Comparison of ENCODE assay signal across 8 mouse cellular contexts in genomic region chr8:83608398-83608829, GRCm38 (mm10). TPM values are rescaled to one million over a fixed set of nuclear protein-coding genes. Genes with fewer than 3 reads are reported as not detected.
DNase-seq lines count a peak whose midpoint lies in the region; ATAC-seq and TF ChIP-seq lines count a peak whose summit lies in the region.

No protein-coding gene starts in this region.

- no peaks in the 10 kb centered on the region for H3K9me3 ChIP-seq in forebrain, embryonic 12.5 days
- H3K9me3 ChIP-seq in neural tube, embryonic 14.5 days (ENCODE audit: control insufficient read depth, low read length): no peaks in the 10 kb centered on the region

- peak overlapping the region; percentile 95 for H3K27ac ChIP-seq in forebrain, embryonic 12.5 days
- H3K27ac ChIP-seq in neural tube, embryonic 14.5 days (ENCODE audit: low read depth, low read length): peak overlapping the region; percentile 97
- H3K27ac ChIP-seq in thymus, adult 2 months (ENCODE audit: control insufficient read depth, insufficient read depth, low read length): peak overlapping the region; percentile 73

- H3K4me1 ChIP-seq in forebrain, embryonic 12.5 days: peaks cover 27% of the 10 kb centered on the region
- peaks cover 18% of the 10 kb centered on the region for H3K4me1 ChIP-seq in neural tube, embryonic 14.5 days (ENCODE audit: control insufficient read depth, insufficient read depth, low read length)
- peaks cover 31% of the 10 kb centered on the region for H3K4me1 ChIP-seq in thymus, adult 2 months (replicated peaks; ENCODE audit: control insufficient read depth, insufficient read depth, low read length)

- H3K4me3 ChIP-seq in forebrain, embryonic 12.5 days (replicated peaks): peak overlapping the region; percentile 65
- H3K4me3 ChIP-seq in neural tube, embryonic 14.5 days (ENCODE audit: low read depth, low read length): peak overlapping the region; percentile 77
- peak overlapping the region; percentile 61 for H3K4me3 ChIP-seq in thymus, adult 2 months (ENCODE audit: control insufficient read depth, insufficient read depth, low read length)

- peak overlapping the region; percentile 70 for H3K4me2 ChIP-seq in forebrain, embryonic 12.5 days
- peak overlapping the region; percentile 96 for H3K4me2 ChIP-seq in neural tube, embryonic 14.5 days (ENCODE audit: low read depth, low read length)

- peak overlapping the region; percentile 79 for H3K9ac ChIP-seq in forebrain, embryonic 12.5 days
- H3K9ac ChIP-seq in neural tube, embryonic 14.5 days (replicated peaks; ENCODE audit: low read depth, low read length): peak overlapping the region; percentile 85

- under 1% methylated on average over 50 of the region's 51 CpGs for WGBS in forebrain, embryonic 12.5 days
- WGBS in neural tube, embryonic 14.5 days: under 1% methylated on average over 51 of the region's 51 CpGs
- under 1% methylated on average over 51 of the region's 51 CpGs for WGBS in thymus, adult 2 months

- TF ChIP-seq CTCF in thymus, adult 2 months (IDR thresholded peaks at IDR 0.05; ENCODE audit: borderline replicate concordance, control insufficient read depth, extremely low read depth, insufficient read depth, low read length, poor library complexity): peak; percentile 13; the same call in 1 of the 2 replicates

- peak; percentile 86 for DNase-seq in adrenal gland, postnatal 25 days
- peak; percentile 75 for DNase-seq in heart, postnatal 25 days (ENCODE audit: low spot score)
- peak; percentile 81 to 88 for DNase-seq in layer of hippocampus, adult 18-20 months (ENCODE audit: low spot score in 2 of 2)
- DNase-seq in lung, adult 18-20 months: peak; percentile 90
- DNase-seq in thymus, adult 2 months: peak; percentile 85

- TF ChIP-seq POLR2A in thymus, adult 2 months (IDR thresholded peaks at IDR 0.05; ENCODE audit: control insufficient read depth, extremely low read depth, insufficient read depth, low read length, poor library complexity): no peak

- intact Hi-C loops in heart, postnatal 25 days (cut with DNase I): loop anchor here (2.0 to 5.0 kb wide), 3 partner anchors 14 to 1239 kb away; partner anchors contain the start of genes Calr and Ndufb7

- peaks cover 37% of the 10 kb centered on the region for H3K36me3 ChIP-seq in forebrain, embryonic 12.5 days (replicated peaks)
- peaks cover 32% of the 10 kb centered on the region for H3K36me3 ChIP-seq in neural tube, embryonic 14.5 days (ENCODE audit: control insufficient read depth, insufficient read depth, low read length)
- H3K36me3 ChIP-seq in thymus, adult 2 months (ENCODE audit: control insufficient read depth, insufficient read depth, low read length): peaks cover 27% of the 10 kb centered on the region

- H3K27me3 ChIP-seq in forebrain, embryonic 12.5 days: no peaks in the 10 kb centered on the region; the same call in 1 of the 2 replicates
- H3K27me3 ChIP-seq in neural tube, embryonic 14.5 days (ENCODE audit: control insufficient read depth, insufficient read depth, low read length): no peaks in the 10 kb centered on the region
- H3K27me3 ChIP-seq in thymus, adult 2 months (ENCODE audit: control insufficient read depth, insufficient read depth, low read length): no peaks in the 10 kb centered on the region

- ATAC-seq in CD4-positive, CD25-positive, alpha-beta regulatory T cell, adult 4 months: peak; percentile 53
- peak; percentile 71 for ATAC-seq in forebrain, embryonic 12.5 days (ENCODE audit: low FRiP score)
- ATAC-seq in neural tube, embryonic 14.5 days (ENCODE audit: low read depth): peak; percentile 75

RNA-seq across cellular contexts. Expression of gene Dnajb1, which starts 0.4 kb away (rescaled TPM):
- polyA plus RNA-seq in CD4-positive, CD25-positive, alpha-beta regulatory T cell, adult 4 months (2017; shearing (Covaris generic)): 10 to 100 TPM; 44.9 to 62.3 TPM
- total RNA-seq in adrenal gland, postnatal 25 days (2021): 27.7 and 28.0 TPM in 2 replicates
- 63.0 and 67.3 TPM in 2 replicates for polyA plus RNA-seq in forebrain, embryonic 12.5 days (2016; fragmentation: Nextera tagmentation; extraction: Ambion mirVana)
- 10 to 100 TPM; 10.4 to 17.6 TPM for total RNA-seq in heart, postnatal 25 days (2021)
- 10 to 100 TPM; 53.6 to 58.1 TPM for total RNA-seq in layer of hippocampus, adult 18-20 months (2021)
- 54.3 and 55.2 TPM in 2 replicates for polyA plus RNA-seq in neural tube, embryonic 14.5 days (2014; fragmentation: Nextera tagmentation; extraction: Ambion mirVana)
- polyA plus RNA-seq in thymus, adult 2 months (2012; rRNA removed): 87.1 and 91.0 TPM in 2 replicates

RNA-seq across cellular contexts. Expression of gene Tecr, which starts 0.6 kb away (rescaled TPM):
- polyA plus RNA-seq in CD4-positive, CD25-positive, alpha-beta regulatory T cell, adult 4 months (2017; shearing (Covaris generic)): 100 to 1,000 TPM; 408 to 507 TPM
- total RNA-seq in adrenal gland, postnatal 25 days (2021): 582 and 661 TPM in 2 replicates
- 541 and 550 TPM in 2 replicates for polyA plus RNA-seq in forebrain, embryonic 12.5 days (2016; fragmentation: Nextera tagmentation; extraction: Ambion mirVana)
- total RNA-seq in heart, postnatal 25 days (2021): 100 to 1,000 TPM; 381 to 389 TPM
- 100 to 1,000 TPM; 550 to 556 TPM for total RNA-seq in layer of hippocampus, adult 18-20 months (2021)
- polyA plus RNA-seq in neural tube, embryonic 14.5 days (2014; fragmentation: Nextera tagmentation; extraction: Ambion mirVana): 1,479 and 1,754 TPM in 2 replicates
- polyA plus RNA-seq in thymus, adult 2 months (2012; rRNA removed): 577 and 705 TPM in 2 replicates

RNA-seq across cellular contexts. Expression of gene Ndufb7, which starts 41.9 kb away (rescaled TPM):
- polyA plus RNA-seq in CD4-positive, CD25-positive, alpha-beta regulatory T cell, adult 4 months (2017; shearing (Covaris generic)): 100 to 1,000 TPM; 277 to 291 TPM
- 223 and 229 TPM in 2 replicates for total RNA-seq in adrenal gland, postnatal 25 days (2021)
- polyA plus RNA-seq in forebrain, embryonic 12.5 days (2016; fragmentation: Nextera tagmentation; extraction: Ambion mirVana): 356 and 359 TPM in 2 replicates
- total RNA-seq in heart, postnatal 25 days (2021): 100 to 1,000 TPM; 752 to 766 TPM
- total RNA-seq in layer of hippocampus, adult 18-20 months (2021): 100 to 1,000 TPM; 161 to 162 TPM
- polyA plus RNA-seq in neural tube, embryonic 14.5 days (2014; fragmentation: Nextera tagmentation; extraction: Ambion mirVana): 348 and 353 TPM in 2 replicates
- 412 and 498 TPM in 2 replicates for polyA plus RNA-seq in thymus, adult 2 months (2012; rRNA removed)

RNA-seq across cellular contexts. Expression of gene Gipc1, which starts 44.1 kb away (rescaled TPM):
- polyA plus RNA-seq in CD4-positive, CD25-positive, alpha-beta regulatory T cell, adult 4 months (2017; shearing (Covaris generic)): 10 to 100 TPM; 14.8 to 21.9 TPM
- total RNA-seq in adrenal gland, postnatal 25 days (2021): 42.3 and 48.8 TPM in 2 replicates
- polyA plus RNA-seq in forebrain, embryonic 12.5 days (2016; fragmentation: Nextera tagmentation; extraction: Ambion mirVana): 201 and 214 TPM in 2 replicates
- 10 to 100 TPM; 27.3 to 29.9 TPM for total RNA-seq in heart, postnatal 25 days (2021)
- total RNA-seq in layer of hippocampus, adult 18-20 months (2021): 10 to 100 TPM; 52.1 to 59.2 TPM
- polyA plus RNA-seq in neural tube, embryonic 14.5 days (2014; fragmentation: Nextera tagmentation; extraction: Ambion mirVana): 90.2 and 104 TPM in 2 replicates
- 50.2 and 58.6 TPM in 2 replicates for polyA plus RNA-seq in thymus, adult 2 months (2012; rRNA removed)

RNA-seq across cellular contexts. Expression of gene Ptger1, which starts 58.1 kb away (rescaled TPM):
- polyA plus RNA-seq in CD4-positive, CD25-positive, alpha-beta regulatory T cell, adult 4 months (2017; shearing (Covaris generic)): 1 to 10 TPM; 1.2 TPM
- 0.86 and 2.5 TPM in 2 replicates for total RNA-seq in adrenal gland, postnatal 25 days (2021)
- polyA plus RNA-seq in forebrain, embryonic 12.5 days (2016; fragmentation: Nextera tagmentation; extraction: Ambion mirVana): 0.91 and 0.96 TPM in 2 replicates
- under 1 TPM; 0.25 to 0.34 TPM for total RNA-seq in heart, postnatal 25 days (2021)
- under 1 TPM; 0.57 to 0.79 TPM for total RNA-seq in layer of hippocampus, adult 18-20 months (2021)
- polyA plus RNA-seq in neural tube, embryonic 14.5 days (2014; fragmentation: Nextera tagmentation; extraction: Ambion mirVana): 0.71 and 1.4 TPM in 2 replicates
- 0.50 and 0.61 TPM in 2 replicates for polyA plus RNA-seq in thymus, adult 2 months (2012; rRNA removed)

Comparison
In these comparisons a context has a peak if more than half of its experiments do, and no peak if none do; other contexts are left out.
1. Peak in every context shown above with its lines: DNase-seq, ATAC-seq, H3K4me3 ChIP-seq and H3K27ac ChIP-seq.